Comparison of ENCODE assay signal across 9 mouse cellular contexts in the genomic region with DNA sequence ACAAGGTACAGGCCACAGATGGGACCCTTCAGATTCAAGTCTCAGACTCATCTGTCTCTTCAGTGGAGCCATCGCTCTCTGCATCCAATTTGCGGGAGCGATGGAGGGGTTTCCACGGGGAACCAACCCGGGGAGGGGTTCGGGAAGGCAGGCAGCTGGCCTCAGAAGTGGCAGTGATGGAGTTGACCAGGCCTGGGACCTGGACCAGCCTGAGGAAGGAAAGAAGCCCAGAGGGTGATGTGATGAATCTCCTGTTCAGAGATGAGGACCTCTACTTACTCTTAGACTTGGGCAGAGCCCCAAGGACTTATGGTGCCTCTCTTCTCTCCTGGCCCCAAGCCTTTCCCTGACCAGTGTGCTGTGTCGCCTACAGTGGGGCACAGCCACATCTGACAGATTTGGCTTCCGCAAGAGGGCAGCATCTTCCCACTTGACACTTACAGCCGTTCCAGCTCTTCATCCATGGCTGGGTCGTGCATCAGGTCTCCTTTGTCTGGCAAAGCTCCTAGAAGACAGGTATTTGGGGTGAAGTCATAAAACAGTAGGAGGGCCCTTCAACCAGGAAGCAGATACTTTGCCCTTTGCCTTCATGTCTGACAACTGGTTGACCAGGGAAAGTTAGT. TPM values are rescaled to one million over a fixed set of nuclear protein-coding genes. Genes with fewer than 3 reads are reported as not detected.
DNase-seq lines count a peak whose midpoint lies in the region; ATAC-seq and TF ChIP-seq lines count a peak whose summit lies in the region.
"Had no signal": no experiment of that assay in that cellular context is flagged by ENCODE, and none has a peak within 500 bp of the region (broad histone marks: within the 10 kb centered on the region; RNA-seq: fewer than 3 reads in every experiment).

No protein-coding gene starts in this region.

- no peak overlapping the region for H3ac ChIP-seq in C2C12 (ENCODE audit: control insufficient read depth, insufficient read length, low read depth)
- H3ac ChIP-seq in myocyte (ENCODE audit: control insufficient read depth, insufficient read length) = no peak overlapping the region

- 35% methylated on average over 10 of the region's 10 CpGs for WGBS in hindbrain, embryonic 12.5 days
- WGBS in limb, embryonic 14.5 days = 36% methylated on average over 10 of the region's 10 CpGs

- peak; percentile 66 for ATAC-seq in hindbrain, embryonic 12.5 days (ENCODE audit: low FRiP score)
- ATAC-seq in limb, embryonic 14.5 days (ENCODE audit: low FRiP score, low read depth) = peak; percentile 46; the same call in 1 of the 2 replicates

- H3K79me2 ChIP-seq in C2C12 (ENCODE audit: control insufficient read depth, insufficient read depth) (no peaks in the 10 kb centered on the region), myocyte (ENCODE audit: control insufficient read depth, insufficient read depth) (no peaks in the 10 kb centered on the region)

- H3K9me3 ChIP-seq in hindbrain, embryonic 12.5 days (replicated peaks) = no peaks in the 10 kb centered on the region
- H3K9me3 ChIP-seq in limb, embryonic 14.5 days (ENCODE audit: control insufficient read depth, low read length) = no peaks in the 10 kb centered on the region

- H3K79me3 ChIP-seq in C2C12 (ENCODE audit: low read depth) = no peaks in the 10 kb centered on the region

- H3K9ac ChIP-seq in hindbrain, embryonic 12.5 days = no peak overlapping the region
- H3K9ac ChIP-seq in limb, embryonic 14.5 days (ENCODE audit: low read depth, low read length, severe bottlenecking) = no peak overlapping the region

- H3K27me3 ChIP-seq in C2C12 (ENCODE audit: control insufficient read depth, insufficient read depth, insufficient read length) (no peaks in the 10 kb centered on the region), myocyte (ENCODE audit: control insufficient read depth, insufficient read depth, insufficient read length) (no peaks in the 10 kb centered on the region)
- H3K27me3 ChIP-seq in hindbrain, embryonic 12.5 days = no peaks in the 10 kb centered on the region
- no peaks in the 10 kb centered on the region for H3K27me3 ChIP-seq in limb, embryonic 14.5 days (ENCODE audit: control insufficient read depth, insufficient read depth, low read length)

- H3K36me3 ChIP-seq in C2C12 (ENCODE audit: control insufficient read depth, insufficient read depth) = peaks cover 33% of the 10 kb centered on the region
- peaks cover 50% of the 10 kb centered on the region for H3K36me3 ChIP-seq in hindbrain, embryonic 12.5 days
- H3K36me3 ChIP-seq in limb, embryonic 14.5 days (ENCODE audit: control insufficient read depth, insufficient read depth, low read length) = peaks cover 37% of the 10 kb centered on the region
- peaks cover 23% of the 10 kb centered on the region for H3K36me3 ChIP-seq in myocyte (ENCODE audit: control insufficient read depth, insufficient read depth)

- DNase-seq in adrenal gland, adult 2 months = peak; percentile 66
- DNase-seq in adrenal gland, adult 8-10 months = no peak
- peak; percentile 67 for DNase-seq in limb, embryonic 14.5 days (ENCODE audit: low spot score)
- DNase-seq in ovary, adult 18-20 months (ENCODE audit: low spot score) = no peak

- no peak overlapping the region for H3K4me3 ChIP-seq in C2C12 (ENCODE audit: insufficient read depth, poor library complexity, severe bottlenecking)
- no peak overlapping the region for H3K4me3 ChIP-seq in cortical plate, adult 2 months (ENCODE audit: insufficient read depth, low read length)
- no peak overlapping the region for H3K4me3 ChIP-seq in hindbrain, embryonic 12.5 days
- no peak overlapping the region for H3K4me3 ChIP-seq in limb, embryonic 14.5 days (replicated peaks; ENCODE audit: low read length)
- H3K4me3 ChIP-seq in myocyte = no peak overlapping the region

- no peak overlapping the region for H3K4me2 ChIP-seq in hindbrain, embryonic 12.5 days (replicated peaks)
- H3K4me2 ChIP-seq in limb, embryonic 14.5 days (replicated peaks; ENCODE audit: low read depth, low read length, severe bottlenecking) = no peak overlapping the region
- H3K4me2 ChIP-seq in myocyte (ENCODE audit: low read depth) = no peak overlapping the region

- no peak overlapping the region for H3K27ac ChIP-seq in cortical plate, adult 2 months (ENCODE audit: insufficient read depth, low read length)
- peak overlapping the region; percentile 55 for H3K27ac ChIP-seq in hindbrain, embryonic 12.5 days
- no peak overlapping the region for H3K27ac ChIP-seq in limb, embryonic 14.5 days (replicated peaks; ENCODE audit: low read depth, low read length)

- no peak; the same call in 1 of the 2 replicates for TF ChIP-seq POLR2A in cortical plate, adult 2 months (IDR thresholded peaks at IDR 0.05; ENCODE audit: extremely low read depth, insufficient read depth, low read length)
- no peak for TF ChIP-seq POLR2A in limb, embryonic 14.5 days (IDR thresholded peaks at IDR 0.05; ENCODE audit: borderline replicate concordance, extremely low read depth, insufficient read depth, insufficient read length)
- peak; percentile 31 for TF ChIP-seq POLR2A in myocyte (IDR thresholded peaks at IDR 0.05; ENCODE audit: insufficient read length, low read depth)

- TF ChIP-seq CTCF in C2C12 (IDR thresholded peaks at IDR 0.05; ENCODE audit: control insufficient read depth, insufficient read depth, insufficient read length) = peak; percentile 78
- TF ChIP-seq CTCF in cortical plate, adult 2 months (IDR thresholded peaks at IDR 0.05; ENCODE audit: extremely low read depth, insufficient read depth, low read length) = peak; percentile 68

- no peaks in the 10 kb centered on the region for H3K4me1 ChIP-seq in cortical plate, adult 2 months (ENCODE audit: control insufficient read depth, insufficient read depth, low read length)
- peaks cover 4% of the 10 kb centered on the region; the same call in 1 of the 2 replicates for H3K4me1 ChIP-seq in hindbrain, embryonic 12.5 days
- peaks cover 5% of the 10 kb centered on the region; the same call in 1 of the 2 replicates for H3K4me1 ChIP-seq in limb, embryonic 14.5 days (ENCODE audit: control insufficient read depth, insufficient read depth, low read length)

TF ChIP-seq in C2C12, 6 proteins besides CTCF, POLR2A, EP300 and RAD21:
- TF ChIP-seq FOSL1 (IDR thresholded peaks at IDR 0.05; ENCODE audit: insufficient read depth, low read length, poor library complexity, severe bottlenecking) (no peak), MYOG (IDR thresholded peaks at IDR 0.05; ENCODE audit: control insufficient read depth, extremely low read depth, insufficient read length) (no peak), MAX (IDR thresholded peaks at IDR 0.05) (no peak), CEBPB (IDR thresholded peaks at IDR 0.05; ENCODE audit: low read depth) (no peak)

TF ChIP-seq in myocyte, 11 proteins besides CTCF, POLR2A, EP300 and RAD21:
- TF ChIP-seq POLR2AphosphoS2 (IDR thresholded peaks at IDR 0.05; ENCODE audit: insufficient read length, low read depth) = peak; percentile 91
- TF ChIP-seq USF1 (IDR thresholded peaks at IDR 0.05; ENCODE audit: low read depth) = no peak
TF ChIP-seq in myocyte: peak in this region for 1.

RNA-seq across cellular contexts. Expression of a gene that starts 14.1 kb away (rescaled TPM):
- total RNA-seq in adrenal gland, adult 2 months (2021) = 10 to 100 TPM; 89.3 to 92.3 TPM
- polyA plus RNA-seq in adrenal gland, adult 2 months (2012; rRNA removed) = 34.1 and 53.6 TPM in 2 replicates
- 100 to 1,000 TPM in 3 of 4 experiments, 10 to 100 TPM in 1; 99.8 to 126 (median 112) TPM for total RNA-seq in adrenal gland, adult 8-10 months (2022)
- polyA plus RNA-seq in C2C12 (2012; fragmentation: generic; extraction: Trizol) = 67.5 TPM
- polyA plus RNA-seq in cortical plate, adult 2 months (2012; rRNA removed) = 32.7 and 34.9 TPM in 2 replicates
- polyA plus RNA-seq in hindbrain, embryonic 12.5 days (2016; fragmentation: Nextera tagmentation; extraction: Ambion mirVana) = 84.5 and 85.6 TPM in 2 replicates
- 58.7 and 59.8 TPM in 2 replicates for polyA plus RNA-seq in limb, embryonic 14.5 days (2012; rRNA removed)
- 76.1 and 78.8 TPM in 2 replicates for polyA plus RNA-seq in limb, embryonic 14.5 days (2014; fragmentation: Nextera tagmentation; extraction: Ambion mirVana)
- polyA plus RNA-seq in myocyte (2012; fragmentation: generic; extraction: Trizol) = 60.4 TPM

RNA-seq across cellular contexts. Expression of a gene that starts 23.1 kb away (rescaled TPM):
- 100 to 1,000 TPM in 1 of 2 experiments, 10 to 100 TPM in 1; 82.8 to 101 TPM for total RNA-seq in adrenal gland, adult 2 months (2021)
- polyA plus RNA-seq in adrenal gland, adult 2 months (2012; rRNA removed) = 56.5 and 69.2 TPM in 2 replicates
- total RNA-seq in adrenal gland, adult 8-10 months (2022) = 100 to 1,000 TPM in 2 of 4 experiments, 10 to 100 TPM in 2; 68.6 to 220 (median 125) TPM
- polyA plus RNA-seq in C2C12 (2012; fragmentation: generic; extraction: Trizol) (19.0 TPM), myocyte (2012; fragmentation: generic; extraction: Trizol) (141 TPM)
- polyA plus RNA-seq in cortical plate, adult 2 months (2012; rRNA removed) = 90.4 and 100 TPM in 2 replicates
- polyA plus RNA-seq in hindbrain, embryonic 12.5 days (2016; fragmentation: Nextera tagmentation; extraction: Ambion mirVana) = 21.5 and 25.6 TPM in 2 replicates
- 67.8 and 73.8 TPM in 2 replicates for polyA plus RNA-seq in limb, embryonic 14.5 days (2012; rRNA removed)
- 43.2 and 44.7 TPM in 2 replicates for polyA plus RNA-seq in limb, embryonic 14.5 days (2014; fragmentation: Nextera tagmentation; extraction: Ambion mirVana)
- total RNA-seq: neutrophil, adult 5-6 weeks had no signal

RNA-seq across cellular contexts. Expression of a gene that starts 42.1 kb away (rescaled TPM):
- 1 to 10 TPM; 8.1 to 8.3 TPM for total RNA-seq in adrenal gland, adult 2 months (2021)
- polyA plus RNA-seq in adrenal gland, adult 2 months (2012; rRNA removed) = 12.4 and 12.5 TPM in 2 replicates
- 10 to 100 TPM in 3 of 4 experiments, 1 to 10 TPM in 1; 8.4 to 22.9 (median 17.1) TPM for total RNA-seq in adrenal gland, adult 8-10 months (2022)
- polyA plus RNA-seq in C2C12 (2012; fragmentation: generic; extraction: Trizol) (1.2 TPM), myocyte (2012; fragmentation: generic; extraction: Trizol) (2.0 TPM)
- 37.4 and 41.3 TPM in 2 replicates for polyA plus RNA-seq in cortical plate, adult 2 months (2012; rRNA removed)
- 10.6 and 13.4 TPM in 2 replicates for polyA plus RNA-seq in hindbrain, embryonic 12.5 days (2016; fragmentation: Nextera tagmentation; extraction: Ambion mirVana)
- polyA plus RNA-seq in limb, embryonic 14.5 days (2012; rRNA removed) = 52.8 and 56.4 TPM in 2 replicates
- polyA plus RNA-seq in limb, embryonic 14.5 days (2014; fragmentation: Nextera tagmentation; extraction: Ambion mirVana) = 14.8 and 22.0 TPM in 2 replicates

Comparison
In these comparisons a context has a peak if more than half of its experiments do, and no peak if none do; other contexts are left out.
1. DNase-seq: peak in adrenal gland, adult 2 months (single experiment) and limb, embryonic 14.5 days (single experiment); none in adrenal gland, adult 8-10 months (single experiment) and ovary, adult 18-20 months (single experiment).